Mouse (Mus musculus) spleen, adult 2 months (tissue): ENCODE measurements at regions not wholly inside any gene's neighbourhood (a gene's known extent, or its start where the extent isn't known, plus 50 kb on each side); places are given as distances from the start of the nearest gene placed in this dataset.
"Not testable (repeated sequence)": the region's sequence is repeated elsewhere in the genome, so short reads cannot be mapped to it uniquely, and the experiment has no call there.

Source experiments
- CTCF ChIP-seq: fragments of 200-500 bp; IDR thresholded peaks from 2 replicates; pipeline ENCODE4 v1.5.1; 2011; ENCODE audit warnings: mild to moderate bottlenecking, inconsistent platforms; ENCODE audit not compliant: insufficient read depth, insufficient read length, insufficient replicate concordance; ENCODE audit errors: extremely low read depth
- POLR2A ChIP-seq: fragments of 200-500 bp; IDR thresholded peaks from 2 replicates; pipeline ENCODE4 v1.6.1; 2011; ENCODE audit warnings: low read depth, low read length, inconsistent platforms

DNA sequence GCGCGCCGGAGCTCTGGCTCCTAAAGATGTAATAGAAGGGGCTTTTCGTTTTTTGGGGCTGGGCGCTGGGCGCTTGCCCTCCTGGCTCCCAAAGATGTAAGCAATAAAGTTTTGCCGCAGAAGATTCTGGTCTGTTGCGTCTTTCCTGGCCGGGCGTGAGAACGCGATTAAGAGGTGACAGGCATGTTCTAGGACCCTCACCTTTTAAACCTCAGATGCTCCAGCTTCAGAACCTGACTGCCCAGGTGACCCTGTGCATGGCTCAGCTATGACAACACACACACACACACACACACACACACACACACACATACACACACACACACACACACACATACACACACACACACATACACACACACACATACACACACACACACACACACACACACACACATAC lies 391.3 kb downstream of the Sox9 start:
- not testable (repeated sequence) for TF ChIP-seq CTCF, POLR2A
